Mouse (Mus musculus) liver, adult 2 months (tissue): ENCODE results near the gene Triobp.

Experiments
- CTCF ChIP-seq: fragments of 200-500 bp; IDR thresholded peaks from 2 replicates; pipeline ENCODE4 v1.5.1; 2011; ENCODE audit warnings: low read depth, low read length, control low read depth
- POLR2A ChIP-seq: fragments of 200-500 bp; IDR thresholded peaks from 2 replicates; pipeline ENCODE4 v1.6.1; 2011; ENCODE audit warnings: low read length, control low read depth; ENCODE audit not compliant: insufficient read depth; ENCODE audit errors: extremely low read depth

DNA sequence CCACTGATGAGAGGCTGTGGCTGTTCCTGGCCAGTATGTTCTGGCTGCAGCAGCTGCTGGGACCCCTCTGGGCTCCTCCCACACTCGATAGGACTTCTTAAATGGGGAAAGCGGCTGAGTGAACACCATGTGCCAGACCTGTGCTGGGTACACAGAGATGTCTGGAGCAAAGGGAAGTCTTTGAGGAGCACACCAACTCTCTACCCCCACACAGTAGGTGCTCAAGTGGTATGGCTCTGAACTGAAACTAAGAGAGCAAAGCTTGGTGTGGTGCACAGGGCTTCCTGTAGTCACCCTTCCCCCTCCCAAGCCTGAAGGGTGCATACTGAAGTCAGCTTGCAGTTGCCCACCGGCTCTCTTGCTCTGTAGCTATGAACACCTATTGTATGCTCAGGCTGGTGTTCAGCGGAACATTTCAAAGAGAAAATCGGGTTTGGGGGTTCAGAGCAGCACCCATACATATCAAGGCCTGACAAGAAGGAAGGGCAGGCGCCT lies 49.0 kb upstream of the Triobp start:
- TF ChIP-seq CTCF (no peak), POLR2A (no peak)
